Mouse (Mus musculus) bone marrow, adult 2 months (tissue): ENCODE data around the gene Polr2b. TPM values are rescaled to one million over a fixed set of nuclear protein-coding genes. Genes with fewer than 3 reads are reported as not detected.
A peak's percentile ranks its signal among the peaks of the same experiment; 100 is the strongest.

ENCODE experiments used
- H3K27ac ChIP-seq: fragments of 200-500 bp; 2 replicates; pipeline ENCODE4 v1.5.1; 2012; ENCODE audit warnings: low read depth, mild to moderate bottlenecking, control low read depth, inconsistent platforms, low read length; ENCODE audit not compliant: control insufficient read depth, poor library complexity, insufficient read depth
- H3K4me1 ChIP-seq: fragments of 200-500 bp; 2 replicates; pipeline ENCODE4 v1.6.1; 2011; ENCODE audit warnings: low read length; ENCODE audit not compliant: control insufficient read depth, insufficient read depth
- H3K4me3 ChIP-seq: fragments of 200-500 bp; replicated peaks from 2 replicates; pipeline ENCODE3; 2011; ENCODE audit warnings: mild to moderate bottlenecking, low read depth, low read length, control low read depth; ENCODE audit not compliant: control insufficient read depth
- CTCF ChIP-seq: fragments of 200-500 bp; IDR thresholded peaks from 2 replicates; pipeline ENCODE4 v1.5.1; 2011; ENCODE audit warnings: low read length, control low read depth; ENCODE audit not compliant: control insufficient read depth, insufficient read depth
- POLR2A ChIP-seq: fragments of 200-500 bp; IDR thresholded peaks from 2 replicates; pipeline ENCODE4 v1.6.1; 2011; ENCODE audit warnings: low read depth, mild to moderate bottlenecking, control low read depth, low read length, borderline replicate concordance; ENCODE audit not compliant: control insufficient read depth
- WGBS: fragments of 180-500 bp; shearing (Covaris S2); methylation state at CpG from one replicate; pipeline ENCODE4 v1.1.7; 2018; 5-methylcytosine and 5-hydroxymethylcytosine counted together
- polyA plus RNA-seq: library from polyadenylated mRNA; stranded (reverse); fragments of >200 nt; gene quantifications from 2 replicates; pipeline ENCODE4 v1.2.4, GENCODE M21; 2011; ENCODE audit warnings: low replicate concordance; ENCODE audit not compliant: missing spikeins, insufficient read depth, insufficient read length

The Polr2b gene
- polyA plus RNA-seq, 1 experiment = 37.0 TPM

- H3K4me1 ChIP-seq = no peaks in the 10 kb centered on the region
- H3K4me3 ChIP-seq = no peak overlapping the region
- TF ChIP-seq POLR2A (no peak), CTCF (no peak)
- H3K27ac ChIP-seq = no peak overlapping the region
- 87% methylated on average over 9 of the region's 9 CpGs for WGBS
These were observed 41.7 kb downstream of the Polr2b start for GRCm38 (mm10) chr5:77351691-77352090.

GRCm38 (mm10) chr5:77354361-77354787, 44.4 kb downstream of the Polr2b start:
- WGBS = under 1% methylated on average over 16 of the region's 16 CpGs
- no peak for TF ChIP-seq POLR2A
- peak; percentile 94 for TF ChIP-seq CTCF
- Histone ChIP-seq H3K27ac (no peak overlapping the region), H3K4me1 (no peaks in the 10 kb centered on the region; the same call in 1 of the 2 replicates), H3K4me3 (no peak overlapping the region)

DNA sequence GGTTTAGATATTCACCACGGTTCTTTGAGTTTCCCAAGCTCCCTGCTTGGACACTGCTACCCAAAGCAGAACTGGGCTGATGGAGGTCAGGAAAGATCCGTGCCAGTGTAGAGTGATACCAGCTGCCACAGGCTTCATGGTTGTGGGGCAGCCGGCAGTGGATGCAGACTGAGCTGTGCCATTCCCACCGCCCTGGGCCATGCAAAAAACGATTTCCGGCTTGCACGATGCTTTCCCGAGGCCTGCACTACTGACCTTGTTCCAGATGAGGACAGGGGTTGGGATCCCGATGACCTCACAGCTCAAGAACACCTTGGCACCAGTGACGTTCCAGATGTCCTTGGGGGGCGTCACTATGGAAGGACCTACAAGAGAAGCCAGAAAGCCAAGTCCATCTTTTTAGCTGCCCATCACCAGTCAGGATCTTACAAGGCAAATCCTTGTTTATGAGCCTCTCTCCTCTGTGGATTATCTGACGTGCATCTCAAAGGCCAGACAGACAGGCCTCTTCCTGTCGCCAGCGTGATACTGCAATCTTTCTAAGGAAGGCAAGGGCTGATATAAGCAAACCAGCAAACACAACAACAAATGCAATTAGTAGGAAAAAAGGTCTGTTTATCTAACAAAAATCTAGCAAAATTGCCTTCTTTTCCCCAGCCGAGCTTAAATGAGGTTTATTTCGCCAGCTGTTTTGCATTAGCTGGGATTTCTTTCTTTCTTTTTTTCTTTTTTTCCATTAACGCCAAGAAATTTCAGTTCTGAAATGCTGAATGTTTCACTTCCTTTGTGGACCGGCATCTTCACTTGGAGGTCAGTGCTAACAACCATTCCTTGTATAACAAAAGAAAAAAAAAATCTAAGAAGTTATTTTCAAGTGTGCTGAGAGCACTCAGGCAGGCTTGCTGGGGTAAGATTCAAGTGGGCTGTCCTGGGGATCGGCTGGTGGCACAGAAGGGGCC, 45.6 kb downstream of the Polr2b start:
- H3K4me1 ChIP-seq = no peaks in the 10 kb centered on the region; the same call in 1 of the 2 replicates
- WGBS = 77% methylated on average over 19 of the region's 19 CpGs
- no peak for TF ChIP-seq POLR2A
- TF ChIP-seq CTCF = no peak
- H3K4me3 ChIP-seq = no peak overlapping the region
- H3K27ac ChIP-seq = no peak overlapping the region

DNA sequence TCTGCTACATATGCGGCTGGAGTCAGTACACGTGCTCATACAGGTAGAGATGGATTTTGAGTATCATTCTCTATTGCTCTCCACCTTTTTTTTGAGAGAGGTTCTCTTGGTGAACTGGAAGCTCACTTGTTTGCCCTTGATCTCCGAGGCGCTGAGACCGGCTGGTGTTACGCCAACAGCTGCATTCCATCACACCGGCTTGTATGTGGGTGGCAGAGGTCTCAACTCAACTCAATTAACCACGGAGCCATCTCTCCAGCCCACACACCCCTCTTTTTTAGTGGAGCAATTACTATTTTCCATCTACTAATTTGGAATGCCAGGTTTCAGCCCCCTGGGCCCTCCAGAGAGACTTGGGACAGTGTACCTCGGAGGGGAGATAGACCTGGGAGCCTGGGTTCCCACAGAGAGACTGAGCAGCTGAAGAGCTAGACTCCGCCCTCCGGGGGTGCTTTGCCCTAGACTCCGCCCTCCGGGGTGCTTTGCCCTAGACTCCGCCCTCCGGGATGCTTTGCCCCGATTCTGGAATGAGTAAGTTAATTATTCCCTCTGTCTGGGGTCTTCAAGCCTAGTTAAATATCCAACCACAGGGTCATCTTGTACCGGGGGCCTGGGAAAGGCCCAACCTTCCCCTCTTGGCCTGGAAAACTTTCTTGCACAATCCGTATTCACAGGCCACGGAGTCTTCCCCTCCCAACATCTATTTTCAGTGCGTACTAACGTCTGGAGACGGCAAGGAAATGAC, 47.6 kb downstream of the Polr2b start:
- 21% methylated on average over 22 of the region's 22 CpGs for WGBS
- H3K27ac ChIP-seq = no peak overlapping the region
- peak overlapping the region; percentile 44 for H3K4me3 ChIP-seq
- H3K4me1 ChIP-seq = no peaks in the 10 kb centered on the region; the same call in 1 of the 2 replicates
- TF ChIP-seq POLR2A = no peak
- no peak for TF ChIP-seq CTCF

DNA sequence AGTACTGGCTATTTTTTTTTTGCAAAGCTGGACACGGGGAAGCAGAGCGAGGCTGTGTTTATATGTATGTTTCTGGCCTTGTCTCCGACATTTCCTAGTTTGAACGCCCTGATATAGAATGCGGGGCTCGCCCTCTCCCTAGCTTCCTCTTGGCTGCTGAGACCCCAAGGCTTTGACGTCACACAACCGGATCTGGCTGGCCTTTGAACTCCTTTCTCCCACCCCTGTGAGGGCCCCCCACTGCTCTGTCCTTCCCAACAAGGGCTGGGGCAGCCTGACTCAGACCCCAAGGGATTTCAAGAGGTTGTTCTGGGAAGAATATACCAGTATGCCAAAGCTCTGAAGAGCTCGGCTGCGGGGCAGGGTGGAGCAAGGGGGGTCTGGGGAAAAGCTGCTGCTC, 48.4 kb downstream of the Polr2b start:
- no peak overlapping the region for H3K27ac ChIP-seq

GRCm38 (mm10) chr5:77359971-77360370, 50.0 kb downstream of the Polr2b start:
- TF ChIP-seq POLR2A = no peak
- no peak for TF ChIP-seq CTCF
- 90% methylated on average over 4 of the region's 4 CpGs for WGBS
- Histone ChIP-seq H3K4me1 (no peaks in the 10 kb centered on the region; the same call in 1 of the 2 replicates), H3K4me3 (no peak overlapping the region), H3K27ac (no peak overlapping the region)

More for the DNA sequence above, 48.4 kb downstream of the Polr2b start:
- Histone ChIP-seq H3K4me3 (no peak overlapping the region), H3K4me1 (no peaks in the 10 kb centered on the region; the same call in 1 of the 2 replicates)
- TF ChIP-seq POLR2A (no peak), CTCF (no peak)
- WGBS = 6% methylated on average over 10 of the region's 10 CpGs

- H3K4me1 ChIP-seq = no peaks in the 10 kb centered on the region; the same call in 1 of the 2 replicates
- TF ChIP-seq POLR2A (no peak), CTCF (no peak)
- H3K27ac ChIP-seq = no peak overlapping the region
- WGBS = 57% methylated on average over 4 of the region's 4 CpGs
- H3K4me3 ChIP-seq = no peak overlapping the region
These were observed 51.1 kb downstream of the Polr2b start for GRCm38 (mm10) chr5:77361006-77361405.

DNA sequence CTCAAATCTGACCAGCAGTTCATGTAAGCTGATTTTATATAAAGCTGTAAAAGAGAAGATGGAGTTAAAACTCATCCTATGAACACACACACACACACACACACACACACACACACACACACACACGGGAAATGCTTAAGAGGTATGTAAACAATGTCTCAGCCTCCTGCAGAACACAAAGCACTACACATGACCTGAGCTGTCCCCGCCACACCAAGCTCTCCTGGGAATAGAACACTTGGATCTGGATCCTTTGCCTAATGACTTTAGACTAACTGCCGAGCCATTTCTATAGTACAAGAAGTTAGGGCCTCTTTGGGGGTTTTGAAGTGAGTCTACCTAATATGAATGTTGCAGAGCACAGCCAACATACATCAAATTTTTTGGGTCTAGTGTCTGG, 52.2 kb downstream of the Polr2b start:
- 61% methylated on average over 3 of the region's 3 CpGs for WGBS
- TF ChIP-seq POLR2A (no peak), CTCF (no peak)
- Histone ChIP-seq H3K27ac (no peak overlapping the region), H3K4me1 (no peaks in the 10 kb centered on the region; the same call in 1 of the 2 replicates), H3K4me3 (no peak overlapping the region)
